8 mouse cellular contexts compared by ENCODE assay signal in the genomic region with DNA sequence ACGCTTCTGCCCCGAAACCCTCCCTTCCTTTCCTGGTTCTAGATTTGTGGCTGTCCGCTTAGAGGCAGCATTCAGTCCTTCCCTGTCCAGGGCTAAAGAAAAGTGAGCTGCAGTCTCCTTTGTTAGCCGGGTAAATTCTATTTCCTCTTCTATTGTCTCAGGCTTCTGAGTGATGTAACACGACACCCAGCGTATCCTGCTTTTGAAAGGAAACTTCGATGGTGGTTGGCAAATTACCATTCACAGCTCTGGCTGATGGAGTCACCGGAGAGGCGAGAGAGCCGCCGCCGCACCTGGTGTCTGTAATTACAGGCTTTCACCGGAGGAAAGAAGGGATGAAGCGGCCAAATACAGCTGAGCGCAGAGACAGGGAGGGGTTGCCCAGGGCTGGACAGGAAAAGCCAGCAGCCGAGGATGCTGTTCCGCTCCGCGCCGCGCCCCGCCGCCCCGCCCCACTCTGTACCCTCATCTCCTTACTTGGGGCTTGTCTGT.
DNase-seq lines count a peak whose midpoint lies in the region; ATAC-seq and TF ChIP-seq lines count a peak whose summit lies in the region.

No protein-coding gene starts in this region.

- peak; percentile 7 for DNase-seq in ovary, adult 18-20 months (ENCODE audit: low spot score)
- DNase-seq in ovary, postnatal 14 days (ENCODE audit: low spot score): no peak
- DNase-seq in cerebellum, postnatal 25 days: peak; percentile 26 to 48
- peak; percentile 39 for DNase-seq in heart, adult 8-10 months (ENCODE audit: low spot score)
- DNase-seq in lung, embryonic 14.5 days: peak; percentile 75

- no peaks in the 10 kb centered on the region for H3K36me3 ChIP-seq in intestine, postnatal 0 days (ENCODE audit: control insufficient read depth, insufficient read depth)
- no peaks in the 10 kb centered on the region for H3K36me3 ChIP-seq in lung, embryonic 14.5 days (ENCODE audit: insufficient read depth)
- H3K36me3 ChIP-seq in neural tube, embryonic 14.5 days (ENCODE audit: control insufficient read depth, insufficient read depth, low read length): no peaks in the 10 kb centered on the region

- no peaks in the 10 kb centered on the region; the same call in 1 of the 2 replicates for H3K27me3 ChIP-seq in intestine, postnatal 0 days (replicated peaks; ENCODE audit: control insufficient read depth, insufficient read depth, low read length)
- no peaks in the 10 kb centered on the region for H3K27me3 ChIP-seq in lung, embryonic 14.5 days (ENCODE audit: insufficient read depth, low read length)
- no peaks in the 10 kb centered on the region for H3K27me3 ChIP-seq in neural tube, embryonic 14.5 days (ENCODE audit: control insufficient read depth, insufficient read depth, low read length)

- no peaks in the 10 kb centered on the region for H3K4me1 ChIP-seq in intestine, postnatal 0 days (replicated peaks; ENCODE audit: control insufficient read depth, insufficient read depth, low read length)
- no peaks in the 10 kb centered on the region for H3K4me1 ChIP-seq in lung, embryonic 14.5 days (ENCODE audit: insufficient read depth)
- H3K4me1 ChIP-seq in neural tube, embryonic 14.5 days (ENCODE audit: control insufficient read depth, insufficient read depth, low read length): no peaks in the 10 kb centered on the region

- H3K9me3 ChIP-seq in intestine, postnatal 0 days (ENCODE audit: control insufficient read depth): no peaks in the 10 kb centered on the region
- no peaks in the 10 kb centered on the region for H3K9me3 ChIP-seq in lung, embryonic 14.5 days (ENCODE audit: low read depth, low read length)
- no peaks in the 10 kb centered on the region for H3K9me3 ChIP-seq in neural tube, embryonic 14.5 days (ENCODE audit: control insufficient read depth, low read length)

- ATAC-seq in intestine, postnatal 0 days: peak; percentile 63
- peak; percentile 93 for ATAC-seq in lung, embryonic 14.5 days (ENCODE audit: insufficient read depth)
- peak; percentile 92 for ATAC-seq in neural tube, embryonic 14.5 days (ENCODE audit: low read depth)
- ATAC-seq in erythroblast, adult 5-6 weeks (replicated peaks; ENCODE audit: low FRiP score, poor library complexity, severe bottlenecking): no peak

- TF ChIP-seq CTCF in intestine, postnatal 0 days (IDR thresholded peaks at IDR 0.05; ENCODE audit: low read depth): no peak
- TF ChIP-seq CTCF in lung, embryonic 14.5 days (IDR thresholded peaks at IDR 0.05; ENCODE audit: low read depth): 0 out of 2 replicates have a peak, but pooled peaks have one; percentile 24

- WGBS in intestine, postnatal 0 days: 7% methylated on average over 24 of the region's 24 CpGs
- WGBS in lung, embryonic 14.5 days: 3% methylated on average over 24 of the region's 24 CpGs
- under 1% methylated on average over 24 of the region's 24 CpGs for WGBS in neural tube, embryonic 14.5 days

- peak overlapping the region; percentile 41; the same call in 1 of the 2 replicates for H3K27ac ChIP-seq in intestine, postnatal 0 days (ENCODE audit: low read depth, low read length)
- peak overlapping the region; percentile 71 for H3K27ac ChIP-seq in lung, embryonic 14.5 days (ENCODE audit: low read depth)
- H3K27ac ChIP-seq in neural tube, embryonic 14.5 days (ENCODE audit: low read depth, low read length): peak overlapping the region; percentile 36

- H3K4me3 ChIP-seq in intestine, postnatal 0 days (ENCODE audit: low read depth, low read length): peak overlapping the region; percentile 32
- peak overlapping the region; percentile 36 for H3K4me3 ChIP-seq in lung, embryonic 14.5 days (ENCODE audit: low read depth, low read length)
- H3K4me3 ChIP-seq in neural tube, embryonic 14.5 days (ENCODE audit: low read depth, low read length): peak overlapping the region; percentile 37

- H3K4me2 ChIP-seq in intestine, postnatal 0 days (replicated peaks; ENCODE audit: low read depth): peak overlapping the region; percentile 58
- H3K4me2 ChIP-seq in lung, embryonic 14.5 days: peak overlapping the region; percentile 71
- H3K4me2 ChIP-seq in neural tube, embryonic 14.5 days (ENCODE audit: low read depth, low read length): peak overlapping the region; percentile 68

- H3K9ac ChIP-seq in intestine, postnatal 0 days (ENCODE audit: low read depth, low read length): no peak overlapping the region
- H3K9ac ChIP-seq in lung, embryonic 14.5 days: peak overlapping the region; percentile 30
- H3K9ac ChIP-seq in neural tube, embryonic 14.5 days (replicated peaks; ENCODE audit: low read depth, low read length): peak overlapping the region; percentile 54
